Mouse (Mus musculus) layer of hippocampus, adult 9-10 months (tissue): ENCODE results near the gene Ccdc125.
A peak's percentile ranks its signal among the peaks of the same experiment; 100 is the strongest.
"Not testable (repeated sequence)": the region's sequence is repeated elsewhere in the genome, so short reads cannot be mapped to it uniquely, and the experiment has no call there.

Experiments used
- DNase-seq: peaks from one replicate; pipeline ENCODE4 v3.0.0; 2022; ENCODE audit warnings: low spot score

Gene Ccdc125

DNA sequence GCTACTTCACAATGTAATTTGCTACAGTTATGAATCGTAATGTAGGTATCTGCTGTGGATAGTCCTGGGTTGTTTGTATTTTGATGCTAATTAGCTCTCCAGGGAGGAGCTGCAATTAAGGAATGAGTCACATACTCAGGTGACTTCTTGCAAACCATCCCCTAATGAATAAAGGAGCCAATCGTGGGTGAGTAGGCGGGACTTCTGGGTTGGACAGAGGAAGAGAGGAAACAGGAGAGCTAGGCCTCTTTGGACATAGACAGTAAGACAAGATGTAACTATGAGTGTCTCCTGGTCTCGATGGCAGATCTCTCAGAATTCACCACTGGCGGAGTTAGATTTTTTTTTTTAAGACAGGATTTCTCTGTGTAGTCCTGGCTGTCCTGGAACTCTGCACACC, 52.1 kb downstream of the Ccdc125 start:
- DNase-seq = no peak

DNA sequence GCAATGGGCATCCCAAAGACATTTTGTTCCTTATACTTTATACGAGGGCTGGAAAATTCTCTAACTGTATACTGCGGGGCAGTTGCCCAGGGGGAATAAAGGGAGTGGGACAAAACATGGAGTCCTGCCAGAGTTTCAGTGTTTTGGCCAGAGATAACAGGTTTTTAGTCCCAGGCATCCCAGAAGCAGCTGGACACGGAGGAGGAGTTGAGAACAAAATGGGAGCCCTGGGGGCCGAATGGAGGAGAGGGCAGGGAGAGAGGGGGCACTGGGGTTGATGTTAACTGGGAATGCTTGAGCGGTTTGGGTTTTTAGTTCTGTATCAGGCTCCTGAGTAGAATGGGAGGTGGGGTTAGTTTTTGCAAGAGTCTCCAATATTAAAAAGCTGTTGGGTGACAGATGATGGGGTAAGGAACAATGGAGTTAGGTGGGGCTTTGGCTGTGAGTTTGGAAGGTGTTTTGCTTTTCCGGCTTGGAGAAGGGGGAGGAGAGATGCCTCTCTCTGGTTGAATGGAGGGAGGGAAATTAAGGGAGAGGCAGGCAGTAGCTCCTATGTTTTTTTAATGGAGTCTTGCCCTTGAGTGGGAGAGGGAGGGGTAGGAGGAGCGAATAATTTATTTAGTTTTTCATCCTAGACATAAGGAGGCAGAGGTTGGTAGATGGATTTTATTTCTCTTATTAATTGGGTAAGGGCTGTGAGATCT, 54.7 kb downstream of the Ccdc125 start:
- DNase-seq = no peak

DNA sequence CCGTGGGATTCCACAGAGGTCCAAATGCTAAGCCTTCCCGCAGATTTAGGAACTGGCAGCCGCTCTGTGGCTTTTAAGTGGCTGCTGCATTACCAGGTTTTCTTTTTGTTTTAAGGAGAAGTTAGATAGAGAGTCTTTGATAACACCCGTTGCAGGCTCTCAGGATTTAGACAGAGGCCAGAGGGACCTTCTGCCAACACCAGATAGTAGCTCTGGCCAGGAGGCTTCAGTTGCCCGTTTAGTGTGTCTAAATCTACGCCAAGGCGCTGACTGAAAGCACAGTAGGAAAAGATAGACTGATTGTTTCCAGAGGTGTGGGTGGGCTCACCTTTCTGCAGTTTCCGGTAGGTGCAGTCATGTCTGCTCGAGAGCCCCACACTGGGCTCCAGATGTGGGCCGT, 55.7 kb downstream of the Ccdc125 start:
- DNase-seq = no peak

DNA sequence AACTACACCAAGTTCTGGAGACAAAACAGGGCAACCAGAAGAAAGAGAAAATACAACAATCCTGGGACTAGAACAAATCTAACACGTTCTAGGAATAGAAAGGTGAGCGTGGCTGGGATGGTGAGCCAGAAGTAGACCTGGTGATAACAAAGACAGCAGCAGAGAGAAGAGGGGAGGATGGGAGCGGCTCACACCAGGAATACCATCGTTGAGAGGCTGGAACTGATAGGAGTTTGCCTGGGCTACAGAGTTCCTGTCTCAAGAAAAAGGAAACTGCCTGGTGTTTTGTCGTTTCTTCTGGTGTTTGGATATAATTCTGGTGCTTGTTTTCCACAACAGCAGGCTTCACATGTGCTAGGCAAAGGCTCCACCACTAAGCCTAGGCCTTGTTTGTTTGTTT, 58.6 kb downstream of the Ccdc125 start:
- DNase-seq = no peak

DNA sequence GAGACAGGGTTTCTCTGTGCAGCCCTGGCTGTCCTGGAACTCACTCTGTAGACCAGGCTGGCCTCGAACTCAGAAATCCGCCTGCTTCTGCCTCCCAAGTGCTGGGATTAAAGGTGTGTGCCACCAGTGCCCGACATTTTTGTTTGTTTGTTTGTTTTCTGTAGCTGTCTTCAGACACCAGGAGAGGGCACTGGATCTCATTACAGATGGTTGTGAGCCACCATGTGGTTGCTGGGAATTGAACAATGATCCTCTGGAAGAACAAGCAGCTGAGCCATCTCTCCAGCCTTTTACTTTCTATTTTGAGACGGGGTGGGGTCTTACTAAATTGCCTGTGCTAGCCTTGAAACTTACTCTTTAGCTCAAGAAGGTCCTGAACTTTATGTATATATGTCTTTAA, 59.0 kb downstream of the Ccdc125 start:
- not testable (repeated sequence) for DNase-seq

DNA sequence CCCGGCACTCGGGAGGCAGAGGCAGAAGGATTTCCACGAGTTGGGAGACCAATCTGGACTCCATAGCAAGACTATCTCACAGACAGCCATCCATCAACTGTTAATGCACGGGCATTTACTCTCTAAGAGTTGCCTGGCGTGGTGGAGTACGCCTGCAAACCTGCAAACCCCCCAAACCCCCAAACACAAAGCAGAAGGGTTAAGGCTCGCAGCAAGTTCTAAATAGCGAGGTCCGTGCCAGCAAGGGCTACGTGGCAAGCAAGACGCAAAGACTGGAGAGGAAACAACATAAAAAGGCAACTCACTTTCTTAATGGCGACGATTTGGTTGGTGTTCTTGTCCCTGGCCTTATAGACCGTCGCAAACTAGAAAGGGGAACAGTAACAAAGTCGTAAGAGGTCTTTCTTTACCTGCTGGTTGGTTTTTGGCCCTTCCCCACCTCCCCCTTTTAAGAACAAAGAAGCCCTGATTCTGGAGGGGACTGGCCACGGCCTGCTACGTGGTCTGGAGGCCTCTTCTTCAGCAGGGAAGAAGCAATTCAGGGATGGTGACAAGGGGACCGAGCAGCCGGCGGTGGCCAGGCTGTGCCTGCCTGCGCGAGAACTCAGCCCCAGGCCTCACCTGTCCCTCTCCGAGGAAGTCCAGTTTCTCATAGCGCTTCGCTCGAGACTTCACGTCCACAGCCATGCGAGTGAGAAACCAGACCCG, 60.8 kb downstream of the Ccdc125 start:
- no peak for DNase-seq

- DNase-seq = peak; percentile 63
Measured at GRCm38 (mm10) chr13:100730861-100731176, 61.3 kb downstream of the Ccdc125 start, which contains the start of gene Cdk7. TSS of gene Cdk7 (minus strand) at chr13:100730939.

GRCm38 (mm10) chr13:100731462-100732046, 62.0 kb downstream of the Ccdc125 start:
- not testable (repeated sequence) for DNase-seq

DNA sequence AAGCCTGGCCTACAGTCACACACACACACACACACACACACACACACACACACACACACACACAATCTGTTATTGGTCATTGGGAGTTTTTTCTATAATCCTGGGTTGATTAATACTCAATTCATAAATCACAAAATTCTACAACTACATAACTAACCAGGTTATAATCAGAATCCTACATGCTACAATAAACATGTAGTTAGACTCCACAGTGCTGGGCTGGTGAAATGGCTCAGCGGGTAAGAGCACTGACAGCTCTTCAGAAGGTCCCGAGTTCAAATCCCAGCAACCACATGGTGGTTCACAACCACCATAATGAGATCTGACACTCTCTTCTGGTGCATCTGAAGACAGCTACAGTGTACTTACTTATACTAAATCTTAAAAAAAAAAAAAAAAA, 63.2 kb downstream of the Ccdc125 start:
- DNase-seq = no peak

DNA sequence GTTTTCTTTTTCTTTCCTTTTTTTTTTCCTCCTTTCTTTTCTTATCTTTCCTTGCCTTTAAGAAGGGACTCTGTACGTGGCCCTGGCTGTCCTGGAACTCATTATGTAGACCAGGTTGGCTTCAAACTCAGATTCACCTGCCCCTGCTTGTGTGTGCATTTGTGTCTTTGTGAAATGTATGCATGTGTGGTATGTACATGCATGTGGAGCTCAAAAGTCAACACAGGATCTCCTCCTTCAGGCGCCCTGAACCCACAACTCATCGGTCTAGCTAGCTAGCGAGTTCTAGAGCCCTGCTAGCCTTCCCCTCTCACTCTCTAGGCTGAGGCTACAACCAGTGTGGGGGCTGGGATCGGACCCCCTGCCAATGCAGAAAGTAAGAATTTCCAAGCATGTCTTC, 73.3 kb downstream of the Ccdc125 start:
- DNase-seq = no peak

DNA sequence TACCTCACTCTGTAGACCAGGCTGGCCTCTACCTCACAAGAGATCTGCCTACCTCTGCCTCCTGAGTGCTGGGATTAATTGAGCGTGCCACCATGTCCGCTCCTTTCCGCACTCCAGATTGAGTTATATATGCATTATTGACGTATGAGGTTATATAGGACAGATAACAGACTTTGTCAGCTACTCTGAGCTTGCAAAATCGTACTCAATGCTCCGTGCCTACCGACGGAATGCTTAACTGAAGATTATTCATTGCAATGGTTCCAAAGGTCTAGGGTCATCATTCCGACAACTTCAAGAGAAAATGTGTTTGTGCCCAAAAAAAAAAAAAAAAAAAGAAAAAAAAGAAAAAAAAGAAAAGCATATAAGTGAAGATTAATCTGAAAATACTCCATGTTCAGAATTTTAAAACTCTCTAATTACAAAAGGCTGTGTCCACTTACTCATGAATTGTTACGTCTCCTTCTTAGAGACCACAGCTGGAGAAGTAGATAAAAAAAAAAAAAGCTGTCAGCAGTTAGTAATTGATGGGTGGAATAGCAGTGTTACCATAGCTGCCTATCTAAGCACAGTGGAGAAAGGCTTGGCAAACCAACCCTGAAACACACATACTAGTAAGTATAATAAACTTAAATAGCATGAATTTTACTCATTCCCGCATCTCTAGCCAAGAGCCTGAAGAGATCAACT, 74.0 kb downstream of the Ccdc125 start:
- no peak for DNase-seq

DNA sequence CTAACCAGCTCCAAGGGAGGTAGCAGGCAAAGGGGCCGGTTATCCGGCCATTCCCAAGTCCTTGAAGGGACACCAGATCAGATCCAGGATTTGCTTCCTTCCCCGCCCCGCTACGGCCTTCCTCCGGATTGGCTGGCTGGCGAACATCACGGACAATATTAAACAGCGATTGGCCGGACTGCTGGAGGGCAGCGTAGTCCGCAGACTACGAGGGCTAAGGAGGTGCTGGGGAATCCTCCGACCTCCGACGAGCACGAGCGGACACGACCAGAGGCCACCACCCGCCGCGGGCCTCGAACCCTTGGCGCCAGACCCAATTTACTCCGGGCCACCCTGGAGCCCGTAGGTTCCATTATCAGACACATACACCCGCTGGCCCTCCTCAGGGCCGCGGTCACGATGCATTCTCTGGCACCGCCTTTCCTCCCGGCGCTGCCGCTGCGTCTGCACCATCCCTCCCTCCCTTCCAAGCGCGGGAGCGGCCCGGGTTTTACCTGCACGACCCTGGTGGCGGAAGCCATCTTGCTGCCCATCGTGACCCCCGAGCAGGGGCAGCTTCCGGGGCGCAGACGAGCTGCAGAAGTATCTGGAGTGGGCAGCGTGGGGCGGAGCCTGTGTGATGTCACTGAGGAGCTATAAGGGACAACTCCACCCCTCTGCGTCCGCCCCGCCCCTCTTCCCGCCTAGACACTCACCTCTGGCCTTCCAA, 74.7 kb downstream of the Ccdc125 start, which contains the start of gene Mrps36:
Gene Mrps36 (minus strand): TSS at position 624 of the 709 bp plus-strand sequence.
- DNase-seq = peak; percentile 79

GRCm38 (mm10) chr13:100746090-100746489, 76.6 kb downstream of the Ccdc125 start:
- DNase-seq = no peak
